Mouse (Mus musculus): ENCODE results near the gene Fmnl2.

DNA sequence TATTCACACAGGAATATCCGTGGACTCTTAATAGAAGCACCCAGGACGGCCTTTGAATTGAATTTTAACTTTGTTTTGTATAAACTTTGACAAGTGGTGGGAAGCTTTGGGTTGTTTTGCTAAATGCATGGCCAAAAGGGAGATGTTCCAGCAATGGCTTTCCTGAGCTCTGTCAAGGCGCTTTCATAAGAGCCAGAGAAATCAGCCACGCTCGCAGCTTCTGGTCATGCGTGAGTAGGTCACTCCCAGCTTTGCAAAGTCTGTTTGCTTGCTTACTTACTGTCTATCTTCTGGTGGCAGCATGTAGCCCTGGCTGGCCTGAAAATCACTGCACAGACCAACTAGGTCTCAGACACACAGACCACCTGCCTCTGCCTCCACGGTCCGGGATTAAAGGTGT, 248.8 kb downstream of the Fmnl2 start:
- no peak for TF ChIP-seq POLR2A (IDR thresholded peaks at IDR 0.05; ENCODE audit: borderline replicate concordance, low read depth, low read length)
- TF ChIP-seq CTCF (IDR thresholded peaks at IDR 0.05; ENCODE audit: low read depth, low read length) = no peak

All from bone marrow macrophage, adult 2 months (primary cell).